In genomic region chr6:50536461-50536892, GRCm38 (mm10) we compare ENCODE assay signal across 8 mouse cellular contexts. TPM values are rescaled to one million over a fixed set of nuclear protein-coding genes. Genes with fewer than 3 reads are reported as not detected.
DNase-seq lines count a peak whose midpoint lies in the region; ATAC-seq and TF ChIP-seq lines count a peak whose summit lies in the region.

No protein-coding gene starts in this region.

- peak; percentile 20 for DNase-seq in G1E (ENCODE audit: low spot score)
- peak; percentile 70 to 76 for DNase-seq in cerebellum, adult 18-20 months
- peak; percentile 94 for DNase-seq in forebrain, postnatal 0 days
- DNase-seq in layer of hippocampus, adult 9-10 months (ENCODE audit: low spot score) = peak; percentile 37
- DNase-seq in lung, postnatal 10 days = peak; percentile 83
- DNase-seq in ovary, postnatal 14 days (ENCODE audit: low spot score) = peak; percentile 71
- peak; percentile 83 for DNase-seq in thymus, postnatal 14 days

- no peaks in the 10 kb centered on the region for H3K9me3 ChIP-seq in G1E (replicated peaks)
- H3K9me3 ChIP-seq in forebrain, postnatal 0 days (ENCODE audit: low read length) = no peaks in the 10 kb centered on the region

- WGBS in forebrain, postnatal 0 days = 11% methylated on average over 7 of the region's 7 CpGs

- H3K4me3 ChIP-seq in G1E (ENCODE audit: low read depth, low read length) = no peak overlapping the region
- no peak overlapping the region for H3K4me3 ChIP-seq in forebrain, postnatal 0 days (ENCODE audit: low read depth, low read length)

- no peaks in the 10 kb centered on the region for H3K4me1 ChIP-seq in G1E (ENCODE audit: insufficient read depth, low read depth, low read length)
- H3K4me1 ChIP-seq in forebrain, postnatal 0 days (ENCODE audit: insufficient read depth) = no peaks in the 10 kb centered on the region

- no peak for ATAC-seq in G1E (ENCODE audit: extremely low read depth, insufficient number of reproducible peaks, low FRiP score, poor library complexity, severe bottlenecking)
- peak; percentile 96 for ATAC-seq in forebrain, postnatal 0 days
- peak; percentile 86 to 96 for ATAC-seq in hematopoietic stem cell, adult 5-6 weeks (replicated peaks in 1 of 2; ENCODE audit: insufficient read depth in 1 of 2, low FRiP score in 2 of 2, low TSS enrichment in 1 of 2, low read depth in 1 of 2, poor library complexity in 2 of 2, severe bottlenecking in 2 of 2)

- H3K27me3 ChIP-seq in G1E (ENCODE audit: insufficient read depth, low read length) = peaks cover 6% of the 10 kb centered on the region; the same call in 1 of the 2 replicates
- H3K27me3 ChIP-seq in forebrain, postnatal 0 days (ENCODE audit: insufficient read depth, low read length) = no peaks in the 10 kb centered on the region

- TF ChIP-seq CTCF in G1E (IDR thresholded peaks at IDR 0.05; ENCODE audit: low read depth, low read length) = peak; percentile 75
- TF ChIP-seq CTCF in forebrain, postnatal 0 days (IDR thresholded peaks at IDR 0.05; ENCODE audit: low read depth) = peak; percentile 98

- no peak overlapping the region for H3K4me2 ChIP-seq in forebrain, postnatal 0 days (ENCODE audit: low read depth)

- H3K27ac ChIP-seq in forebrain, postnatal 0 days (ENCODE audit: low read depth, low read length) = no peak overlapping the region

- H3K36me3 ChIP-seq in G1E (replicated peaks) = no peaks in the 10 kb centered on the region
- no peaks in the 10 kb centered on the region for H3K36me3 ChIP-seq in forebrain, postnatal 0 days (ENCODE audit: insufficient read depth)

- no peak overlapping the region for H3K9ac ChIP-seq in forebrain, postnatal 0 days

RNA-seq across cellular contexts. Expression of gene Cycs, which starts 29.9 kb away (rescaled TPM):
- total RNA-seq in G1E (2014; fragmentation: Nextera tagmentation) = 68.3 and 80.4 TPM in 2 replicates
- total RNA-seq in G1E (2017) = 64.5 and 81.3 TPM in 2 replicates
- polyA plus RNA-seq in G1E (2012) = 4.2 and 9.9 TPM in 2 replicates
- 48.8 and 74.0 TPM in 2 replicates for total RNA-seq in forebrain, postnatal 0 days (2014; rRNA removed)
- polyA plus RNA-seq in forebrain, postnatal 0 days (2015; fragmentation: Nextera tagmentation; extraction: Ambion mirVana) = 74.7 and 87.9 TPM in 2 replicates
- total RNA-seq in hematopoietic stem cell, adult 5-6 weeks (2017) = 71.9 and 119 TPM in 2 replicates

RNA-seq across cellular contexts. Expression of gene 4921507P07Rik, which starts 60.0 kb away (rescaled TPM):
- total RNA-seq in G1E (2014; fragmentation: Nextera tagmentation) = not detected in 2 replicates
- total RNA-seq in G1E (2017) = 0.05 TPM in 1 of 2 replicates, not detected in the other
- not detected in 2 replicates for polyA plus RNA-seq in G1E (2012)
- 1.3 and 3.6 TPM in 2 replicates for total RNA-seq in forebrain, postnatal 0 days (2014; rRNA removed)
- 1.8 and 2.3 TPM in 2 replicates for polyA plus RNA-seq in forebrain, postnatal 0 days (2015; fragmentation: Nextera tagmentation; extraction: Ambion mirVana)
- total RNA-seq in hematopoietic stem cell, adult 5-6 weeks (2017) = 0.81 and 1.5 TPM in 2 replicates

Comparison
In these comparisons a context has a peak if more than half of its experiments do, and no peak if none do; other contexts are left out.
1. DNase-seq: peak in every context shown above with its lines; median percentile 94 in forebrain, postnatal 0 days; 83 in lung, postnatal 10 days; 83 in thymus, postnatal 14 days; 73 in cerebellum, adult 18-20 months; 71 in ovary, postnatal 14 days; 37 in layer of hippocampus, adult 9-10 months; 20 in G1E.